8 mouse cellular contexts compared by ENCODE assay signal in genomic region chr11:115091362-115091901, GRCm38 (mm10). TPM values are rescaled to one million over a fixed set of nuclear protein-coding genes. Genes with fewer than 3 reads are reported as not detected.
A peak's percentile ranks its signal among the peaks of the same experiment; 100 is the strongest.
DNase-seq lines count a peak whose midpoint lies in the region; ATAC-seq lines count a peak whose summit lies in the region.

Gene Rab37, plus strand, starts transcription at chr11:115091431.

- DNase-seq in thymus, postnatal 0 days (ENCODE audit: low spot score), result peak; percentile 11
- no peak for DNase-seq in thymus, adult 18-20 months
- peak; percentile 82 for DNase-seq in cerebellum, adult 9-11 months
- no peak for DNase-seq in hindbrain, embryonic 10.5 days (ENCODE audit: low spot score)
- no peak for DNase-seq in gastrocnemius, postnatal 36 days

- 2% methylated on average over 36 of the region's 36 CpGs for WGBS in hindbrain, embryonic 10.5 days
- WGBS in stomach, embryonic 14.5 days, result 3% methylated on average over 36 of the region's 36 CpGs

- peaks cover 16% of the 10 kb centered on the region for H3K4me1 ChIP-seq in hindbrain, embryonic 10.5 days (replicated peaks)
- no peaks in the 10 kb centered on the region for H3K4me1 ChIP-seq in stomach, embryonic 14.5 days (ENCODE audit: control insufficient read depth, insufficient read depth, low read length)

- H3K36me3 ChIP-seq in hindbrain, embryonic 10.5 days, result no peaks in the 10 kb centered on the region
- no peaks in the 10 kb centered on the region for H3K36me3 ChIP-seq in stomach, embryonic 14.5 days (ENCODE audit: control insufficient read depth, insufficient read depth, low read length)

- 0 out of 2 replicates have a peak, but pooled peaks cover 3% of the 10 kb centered on the region for H3K9me3 ChIP-seq in hindbrain, embryonic 10.5 days
- H3K9me3 ChIP-seq in stomach, embryonic 14.5 days (ENCODE audit: control insufficient read depth, low read depth, low read length), result peaks cover 4% of the 10 kb centered on the region; the same call in 1 of the 2 replicates

- peak within 1 kb of the TSS; percentile 29; the same call in 1 of the 2 replicates for H3K4me2 ChIP-seq in stomach, embryonic 14.5 days (replicated peaks; ENCODE audit: low read depth, low read length)

- H3K9ac ChIP-seq in stomach, embryonic 14.5 days (replicated peaks; ENCODE audit: low read depth, low read length), result no peak within 1 kb of the TSS

- peak; percentile 60; the same call in 1 of the 2 replicates for ATAC-seq in megakaryocyte, adult 5-6 weeks (ENCODE audit: poor library complexity, severe bottlenecking)
- ATAC-seq in stomach, embryonic 14.5 days (ENCODE audit: insufficient number of reproducible peaks, insufficient read depth, low FRiP score, low read depth), result no peak
- no peak for ATAC-seq in erythroblast, adult 5-6 weeks (replicated peaks; ENCODE audit: low FRiP score, poor library complexity, severe bottlenecking)

- peaks cover 36% of the 10 kb centered on the region for H3K27me3 ChIP-seq in hindbrain, embryonic 10.5 days (ENCODE audit: insufficient read depth, poor library complexity, severe bottlenecking)
- no peaks in the 10 kb centered on the region for H3K27me3 ChIP-seq in stomach, embryonic 14.5 days (ENCODE audit: control insufficient read depth, insufficient read depth, low read length)

- H3K4me3 ChIP-seq in hindbrain, embryonic 10.5 days, result peak within 1 kb of the TSS; percentile 50
- H3K4me3 ChIP-seq in stomach, embryonic 14.5 days (ENCODE audit: low read depth, low read length), result no peak within 1 kb of the TSS

- peak within 1 kb of the TSS; percentile 50; the same call in 1 of the 2 replicates for H3K27ac ChIP-seq in hindbrain, embryonic 10.5 days
- no peak within 1 kb of the TSS for H3K27ac ChIP-seq in stomach, embryonic 14.5 days (ENCODE audit: low read length)

- intact Hi-C loops in gastrocnemius, postnatal 36 days (cut with DNase I), result no loop called here

RNA-seq across cellular contexts. Expression of gene Rab37, which starts in this region (rescaled TPM):
- 43.4 and 47.1 TPM in 2 replicates for polyA plus RNA-seq in thymus, postnatal 0 days (2015; fragmentation: Nextera tagmentation; extraction: Ambion mirVana)
- polyA plus RNA-seq in hindbrain, embryonic 10.5 days (2016; fragmentation: Nextera tagmentation; extraction: Ambion mirVana), result 0.44 and 1.4 TPM in 2 replicates
- total RNA-seq in megakaryocyte, adult 5-6 weeks (2015), result 4.8 and 6.2 TPM in 2 replicates
- 8.9 and 15.0 TPM in 2 replicates for total RNA-seq in megakaryocyte, adult 5-6 weeks (2017)
- polyA plus RNA-seq in stomach, embryonic 14.5 days (2014; fragmentation: Nextera tagmentation; extraction: Ambion mirVana), result 1.3 and 1.5 TPM in 2 replicates
- total RNA-seq in gastrocnemius, postnatal 36 days (2021), result under 1 TPM; 0.10 to 0.43 TPM
- total RNA-seq in erythroblast, adult 5-6 weeks (2015; ENCODE audit: low replicate concordance), result 4.8 and 7.5 TPM in 2 replicates
- 3.8 and 4.3 TPM in 2 replicates for total RNA-seq in erythroblast, adult 5-6 weeks (2017; ENCODE audit: low replicate concordance)

Comparison
In these comparisons a context has a peak if more than half of its experiments do, and no peak if none do; other contexts are left out.
1. RNA of gene Rab37 (polyA plus RNA-seq): 43.4 to 47.1 TPM in thymus, postnatal 0 days; 0.44 to 1.4 TPM in hindbrain, embryonic 10.5 days and 1.3 to 1.5 TPM in stomach, embryonic 14.5 days; every median in the first group is over 10 times any median in the second.
2. DNase-seq: peak in thymus, postnatal 0 days (single experiment) and cerebellum, adult 9-11 months (single experiment); none in thymus, adult 18-20 months (0 of 2), hindbrain, embryonic 10.5 days (single experiment) and gastrocnemius, postnatal 36 days (0 of 2).